Mouse (Mus musculus) C2C12 (cell line): ENCODE measurements around the gene Fam173a.
"Not testable (repeated sequence)": the region's sequence is repeated elsewhere in the genome, so short reads cannot be mapped to it uniquely, and the experiment has no call there.

ENCODE experiments used
- CTCF ChIP-seq: IDR thresholded peaks from one replicate; pipeline ENCODE4 v1.5.1; 2011; ENCODE audit not compliant: control insufficient read depth, insufficient read depth, insufficient read length
- FOSL1 ChIP-seq: IDR thresholded peaks from one replicate; pipeline ENCODE4 v1.8.0; 2011; ENCODE audit warnings: mild to moderate bottlenecking, low read length; ENCODE audit not compliant: poor library complexity, insufficient read depth, severe bottlenecking

DNA sequence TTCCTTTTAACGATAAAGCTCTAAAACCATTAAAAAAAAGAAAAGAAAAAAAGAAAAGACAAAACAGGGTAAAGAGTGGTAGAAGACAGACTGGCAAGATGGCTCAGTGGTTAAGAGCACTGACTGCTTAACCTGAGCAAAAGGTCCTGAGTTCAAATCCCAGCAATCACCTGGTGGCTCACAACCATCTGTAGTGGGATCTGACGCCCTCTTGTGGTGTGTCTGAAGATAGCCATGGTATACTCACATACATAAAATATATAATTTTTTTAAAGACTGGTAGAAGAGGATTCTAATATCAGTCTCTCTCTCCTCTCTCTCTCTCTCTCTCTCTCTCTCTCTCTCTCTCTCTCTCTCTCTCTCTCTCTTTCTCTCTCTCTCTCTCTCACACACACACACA, 14.8 kb upstream of the Fam173a start:
- TF ChIP-seq CTCF, FOSL1: not testable (repeated sequence)
